Mouse (Mus musculus) G1E (cell line): ENCODE measurements around the gene Gm6096. TPM values are rescaled to one million over a fixed set of nuclear protein-coding genes. Genes with fewer than 3 reads are reported as not detected.

Source experiments
- ATAC-seq: 2 replicates; pipeline ENCODE4 v1.8.0; 2016; ENCODE audit warnings: mild to moderate bottlenecking; ENCODE audit not compliant: insufficient number of reproducible peaks, poor library complexity, low FRiP score, severe bottlenecking; ENCODE audit errors: extremely low read depth
- DNase-seq: peaks from one replicate; pipeline ENCODE4 v3.0.0; 2012; ENCODE audit warnings: low spot score
- H3K27me3 ChIP-seq: 2 replicates; pipeline ENCODE4 v1.6.1; 2012; ENCODE audit warnings: mild to moderate bottlenecking, low read length, inconsistent platforms; ENCODE audit not compliant: insufficient read depth
- H3K36me3 ChIP-seq: replicated peaks from 2 replicates; pipeline ENCODE3; 2012; ENCODE audit warnings: mild to moderate bottlenecking, inconsistent platforms
- H3K4me1 ChIP-seq: 2 replicates; pipeline ENCODE4 v1.6.1; 2012; ENCODE audit warnings: low read depth, low read length, inconsistent platforms, mixed read lengths; ENCODE audit not compliant: insufficient read depth
- H3K4me3 ChIP-seq: 2 replicates; pipeline ENCODE4 v1.5.1; 2012; ENCODE audit warnings: low read depth, mild to moderate bottlenecking, inconsistent platforms, low read length, moderate library complexity, mixed read lengths
- H3K9me3 ChIP-seq: replicated peaks from 2 replicates; pipeline ENCODE4 v1.6.1; 2012; ENCODE audit warnings: inconsistent platforms
- CTCF ChIP-seq: IDR thresholded peaks from 2 replicates; pipeline ENCODE4 v1.5.1; 2012; ENCODE audit warnings: low read depth, low read length, inconsistent platforms, mixed read lengths
- GATA1 ChIP-seq: IDR thresholded peaks from 2 replicates; pipeline ENCODE4 v1.6.1; 2012; ENCODE audit warnings: borderline replicate concordance, low read length, inconsistent platforms, mixed read lengths
- GATA2 ChIP-seq: IDR thresholded peaks from 2 replicates; pipeline ENCODE4 v1.6.1; 2012; ENCODE audit warnings: low read depth, low read length, inconsistent platforms, borderline replicate concordance
- POLR2AphosphoS5 ChIP-seq: IDR thresholded peaks from 2 replicates; pipeline ENCODE4 v1.6.1; 2012; ENCODE audit warnings: low read depth, low read length, inconsistent platforms; ENCODE audit not compliant: insufficient replicate concordance
- TAL1 ChIP-seq: conservative IDR thresholded peaks from 2 replicates; pipeline ENCODE4 v1.6.1; 2012; ENCODE audit warnings: low read depth, low read length, inconsistent platforms, mixed read lengths
- polyA plus RNA-seq: library from polyadenylated mRNA; stranded (reverse); fragments of >175 nt; gene quantifications from 2 replicates; pipeline ENCODE4 v1.2.3, GENCODE M21; 2012
- total RNA-seq, 2 experiments: library from RNA; stranded (forward) in 1 of 2; stranded (reverse) in 1 of 2; fragments of 200-1000 nt in 1 of 2; fragments of >200 nt in 1 of 2; fragmentation: Nextera tagmentation in 1 of 2; gene quantifications; 2 replicates each; pipeline ENCODE4 v1.2.3; 2014 to 2017

Gene Gm6096
- total and polyA plus RNA-seq, 3 experiments = not detected

DNA sequence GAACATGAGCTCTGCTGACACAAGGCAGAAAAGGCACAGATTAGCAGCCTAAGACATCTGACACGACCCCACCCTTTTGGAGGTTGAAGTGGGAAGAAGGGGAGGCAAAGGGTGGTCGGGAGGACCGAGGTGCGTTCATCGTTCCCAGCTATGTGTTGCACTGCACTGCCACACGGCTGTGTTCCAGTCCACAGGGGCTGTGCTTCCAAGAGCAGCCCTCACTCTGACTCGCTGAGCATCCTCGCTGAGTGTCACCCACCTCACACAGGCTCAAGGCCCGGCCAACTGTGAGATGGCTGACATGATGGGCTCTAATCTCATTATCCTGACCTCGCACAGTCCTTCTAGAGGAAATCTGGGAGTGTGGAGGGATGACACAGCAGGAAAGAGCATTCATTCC, 34.4 kb upstream of the Gm6096 start:
- no peak for DNase-seq
- H3K4me1 ChIP-seq = peaks cover 60% of the 10 kb centered on the region
- no peaks in the 10 kb centered on the region for H3K9me3 ChIP-seq
- no peaks in the 10 kb centered on the region for H3K27me3 ChIP-seq
- H3K36me3 ChIP-seq = peaks cover 100% of the 10 kb centered on the region
- TF ChIP-seq CTCF = no peak
- no peak for TF ChIP-seq TAL1
- TF ChIP-seq GATA2 = no peak
- no peak for TF ChIP-seq POLR2AphosphoS5
- TF ChIP-seq GATA1 = no peak
- H3K4me3 ChIP-seq = peak overlapping the region; percentile 18; the same call in 1 of the 2 replicates
- no peak for ATAC-seq

DNA sequence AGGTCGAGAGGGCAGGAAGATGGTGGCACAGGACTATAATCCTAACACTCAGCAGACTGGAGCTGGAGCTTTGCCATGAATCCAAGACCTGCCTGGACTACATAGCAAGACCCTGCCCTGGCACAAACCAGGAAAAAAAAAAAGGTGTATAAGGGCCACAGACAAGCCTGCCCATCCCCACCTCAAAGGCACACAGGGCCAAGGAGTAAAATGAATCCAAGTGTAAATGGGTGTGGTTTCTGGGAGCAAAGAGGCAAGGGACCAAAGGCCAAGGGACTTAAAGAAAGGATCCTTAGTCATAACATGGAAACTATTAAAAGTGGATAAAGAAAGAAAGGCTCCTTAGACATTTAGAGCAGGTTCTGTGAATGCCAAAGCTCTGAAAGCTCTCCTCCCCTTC, 32.3 kb upstream of the Gm6096 start:
- Histone ChIP-seq H3K4me1 (peaks cover 66% of the 10 kb centered on the region), H3K27me3 (no peaks in the 10 kb centered on the region), H3K36me3 (peaks cover 100% of the 10 kb centered on the region), H3K9me3 (no peaks in the 10 kb centered on the region), H3K4me3 (no peak overlapping the region)
- DNase-seq (no peak), ATAC-seq (no peak)
- TF ChIP-seq CTCF (no peak), GATA2 (no peak), GATA1 (no peak), TAL1 (no peak), POLR2AphosphoS5 (no peak)

DNA sequence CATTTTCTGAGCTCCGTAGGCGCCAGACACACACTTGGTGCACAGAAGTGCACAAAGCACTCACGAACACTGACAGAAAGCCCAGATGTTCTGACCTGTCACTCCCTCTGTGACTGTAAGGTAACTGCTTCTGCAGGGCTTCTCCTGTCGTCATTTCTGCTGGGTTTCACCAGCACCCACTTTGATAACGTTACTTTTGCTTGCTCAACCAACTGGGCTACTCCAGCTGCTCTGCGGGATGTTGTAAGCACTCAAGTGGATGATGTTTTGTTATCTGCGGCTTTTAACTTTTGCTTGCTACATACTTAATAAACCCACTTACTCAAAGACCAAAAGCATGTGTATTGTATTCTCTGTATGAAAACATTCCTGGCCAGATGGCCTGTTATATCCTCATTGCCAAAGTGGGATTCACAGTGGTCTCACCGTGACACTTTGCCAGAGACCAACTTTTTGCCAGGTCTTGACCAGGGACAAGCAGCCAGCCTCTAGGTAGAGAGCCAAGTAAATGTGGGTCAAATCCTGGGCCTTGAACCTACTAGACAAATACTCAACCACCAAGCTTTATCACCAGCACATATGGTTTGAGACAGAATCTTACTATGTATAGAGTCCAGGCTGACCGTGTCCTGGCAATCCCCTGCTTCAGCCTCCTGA, 29.1 kb upstream of the Gm6096 start:
- no peaks in the 10 kb centered on the region for H3K9me3 ChIP-seq
- peaks cover 67% of the 10 kb centered on the region for H3K4me1 ChIP-seq
- DNase-seq (no peak), ATAC-seq (no peak)
- peak overlapping the region; percentile 14; the same call in 1 of the 2 replicates for H3K4me3 ChIP-seq
- no peak for TF ChIP-seq CTCF
- TF ChIP-seq GATA1 = no peak
- no peak for TF ChIP-seq GATA2
- no peak for TF ChIP-seq POLR2AphosphoS5
- TF ChIP-seq TAL1 = no peak
- no peaks in the 10 kb centered on the region for H3K27me3 ChIP-seq
- H3K36me3 ChIP-seq = peaks cover 100% of the 10 kb centered on the region

DNA sequence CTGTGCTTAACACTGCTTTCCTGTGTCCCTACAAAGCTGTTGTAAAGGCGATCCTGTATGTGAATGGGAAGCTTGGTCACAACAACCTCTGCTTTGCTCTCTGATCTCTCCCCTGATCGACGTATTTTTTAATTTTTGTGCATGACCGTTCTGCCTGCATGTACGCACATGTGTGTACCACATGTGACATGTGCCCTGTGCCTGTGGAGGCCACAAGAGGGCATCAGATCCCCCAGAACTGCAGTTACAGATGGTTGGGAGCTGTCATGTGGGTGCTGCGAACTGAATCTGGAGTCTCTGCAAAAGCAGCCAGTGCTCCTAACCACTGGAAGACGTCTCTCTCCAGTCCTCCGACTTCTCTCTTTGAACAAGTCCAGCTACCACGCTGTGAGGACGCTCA, 28.5 kb upstream of the Gm6096 start:
- no peaks in the 10 kb centered on the region for H3K27me3 ChIP-seq

DNA sequence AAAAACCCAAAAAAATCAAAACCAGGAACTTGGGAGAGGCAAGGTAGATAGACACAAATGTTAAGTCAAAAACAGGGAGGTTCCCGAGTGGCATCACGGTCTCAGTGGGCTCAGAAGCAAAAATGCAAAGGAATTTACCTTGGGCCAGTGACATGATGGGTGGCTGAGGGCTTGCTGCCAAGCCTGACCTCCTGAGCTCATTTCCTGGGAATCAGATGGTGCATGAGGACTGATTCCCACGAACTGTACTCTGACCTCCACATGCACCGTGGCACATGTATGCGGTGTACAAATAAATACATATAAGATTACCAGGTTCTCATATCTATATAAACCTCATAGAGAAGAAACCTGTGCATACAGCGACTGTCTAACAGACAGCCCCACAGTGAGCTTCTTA, 26.5 kb upstream of the Gm6096 start:
- DNase-seq = no peak
- no peak overlapping the region; the same call in 1 of the 2 replicates for H3K4me3 ChIP-seq
- no peaks in the 10 kb centered on the region for H3K27me3 ChIP-seq
- peaks cover 79% of the 10 kb centered on the region for H3K4me1 ChIP-seq
- no peak for TF ChIP-seq CTCF
- no peak for TF ChIP-seq TAL1
- ATAC-seq = no peak
- peaks cover 99% of the 10 kb centered on the region for H3K36me3 ChIP-seq
- H3K9me3 ChIP-seq = no peaks in the 10 kb centered on the region

More for the DNA sequence above, 28.5 kb upstream of the Gm6096 start:
- Histone ChIP-seq H3K36me3 (peaks cover 100% of the 10 kb centered on the region), H3K4me3 (no peak overlapping the region), H3K4me1 (peaks cover 72% of the 10 kb centered on the region), H3K9me3 (no peaks in the 10 kb centered on the region)
- DNase-seq (no peak), ATAC-seq (no peak)
- TF ChIP-seq POLR2AphosphoS5 = no peak
- no peak for TF ChIP-seq CTCF
- TF ChIP-seq GATA2 = no peak
- TF ChIP-seq GATA1 = no peak
- no peak for TF ChIP-seq TAL1

DNA sequence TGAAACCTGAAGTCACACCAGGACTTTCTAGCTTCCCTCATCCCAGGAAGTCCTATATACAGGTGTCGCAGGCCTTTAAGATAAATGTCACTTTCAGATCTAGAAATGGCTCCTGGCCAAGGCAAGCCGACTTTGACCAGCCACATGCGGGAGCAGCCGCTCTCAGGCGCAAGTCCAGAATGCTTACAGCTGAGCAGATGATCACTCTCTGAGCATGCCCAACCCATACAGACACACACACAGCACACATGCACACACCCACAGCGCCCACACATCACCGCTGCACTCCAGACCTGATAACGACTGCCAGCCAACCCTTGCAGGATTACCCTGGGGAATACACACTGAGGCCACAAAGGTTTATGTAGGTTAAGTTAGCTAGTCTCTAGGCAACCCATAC, 24.8 kb upstream of the Gm6096 start:
- DNase-seq (no peak), ATAC-seq (no peak)
- Histone ChIP-seq H3K9me3 (no peaks in the 10 kb centered on the region), H3K27me3 (no peaks in the 10 kb centered on the region), H3K36me3 (peaks cover 85% of the 10 kb centered on the region), H3K4me3 (peak overlapping the region; percentile 88), H3K4me1 (peaks cover 80% of the 10 kb centered on the region)
- TF ChIP-seq TAL1 (no peak), CTCF (no peak), GATA2 (no peak), GATA1 (no peak), POLR2AphosphoS5 (no peak)
